Mouse (Mus musculus): ENCODE measurements around the gene Kmt2d.

DNA sequence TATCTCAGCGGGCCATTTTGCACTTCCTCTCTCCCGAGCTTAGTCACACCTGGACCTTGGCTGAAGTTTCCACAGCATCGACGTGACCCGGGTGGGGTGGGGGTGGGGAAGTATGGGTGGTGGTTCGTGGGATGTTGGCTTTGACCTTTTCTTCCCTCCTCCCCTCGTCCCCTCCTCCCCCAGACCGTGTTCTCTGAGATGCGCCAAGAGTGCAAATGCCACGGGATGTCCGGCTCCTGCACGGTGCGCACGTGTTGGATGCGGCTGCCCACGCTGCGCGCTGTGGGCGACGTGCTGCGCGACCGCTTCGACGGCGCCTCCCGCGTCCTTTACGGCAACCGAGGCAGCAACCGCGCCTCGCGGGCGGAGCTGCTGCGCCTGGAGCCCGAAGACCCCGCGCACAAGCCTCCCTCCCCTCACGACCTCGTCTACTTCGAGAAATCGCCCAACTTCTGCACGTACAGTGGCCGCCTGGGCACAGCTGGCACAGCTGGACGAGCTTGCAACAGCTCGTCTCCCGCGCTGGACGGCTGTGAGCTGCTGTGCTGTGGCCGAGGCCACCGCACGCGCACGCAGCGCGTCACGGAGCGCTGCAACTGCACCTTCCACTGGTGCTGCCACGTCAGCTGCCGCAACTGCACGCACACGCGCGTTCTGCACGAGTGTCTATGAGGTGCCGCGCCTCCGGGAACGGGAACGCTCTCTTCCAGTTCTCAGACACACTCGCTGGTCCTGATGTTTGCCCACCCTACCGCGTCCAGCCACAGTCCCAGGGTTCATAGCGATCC is 78.6 kb downstream of the Kmt2d start:
- TF ChIP-seq EP300 (optimal IDR thresholded peaks at IDR 0.05) (no peak), CTCF (IDR thresholded peaks at IDR 0.05; ENCODE audit: low read depth) (no peak)
